Mouse (Mus musculus): ENCODE results near the gene Rcan2. TPM values are rescaled to one million over a fixed set of nuclear protein-coding genes. Genes with fewer than 3 reads are reported as not detected.

Gene Rcan2
- polyA plus RNA-seq, 1 experiment from 2014 or later, result 62.3 TPM

GRCm38 (mm10) chr17:44027311-44027710, 226.2 kb downstream of the Rcan2 start:
- no peaks in the 10 kb centered on the region for H3K36me3 ChIP-seq
- H3K27me3 ChIP-seq, result no peaks in the 10 kb centered on the region
- ATAC-seq, result no peak
- WGBS, result 87% methylated on average over 9 of the region's 9 CpGs
- no peaks in the 10 kb centered on the region for H3K9me3 ChIP-seq
- H3K4me1 ChIP-seq (replicated peaks), result peaks cover 29% of the 10 kb centered on the region
- H3K4me3 ChIP-seq (replicated peaks), result no peak overlapping the region
- no peak overlapping the region for H3K4me2 ChIP-seq (replicated peaks)
- no peak overlapping the region for H3K9ac ChIP-seq (replicated peaks)
- no peak overlapping the region for H3K27ac ChIP-seq

- H3K9ac ChIP-seq (replicated peaks), result no peak overlapping the region
- no peak for ATAC-seq
- no peak overlapping the region for H3K4me3 ChIP-seq (replicated peaks)
- H3K4me2 ChIP-seq (replicated peaks), result no peak overlapping the region
- no peaks in the 10 kb centered on the region for H3K9me3 ChIP-seq
- no peak overlapping the region for H3K27ac ChIP-seq
- peaks cover 29% of the 10 kb centered on the region for H3K4me1 ChIP-seq (replicated peaks)
- H3K36me3 ChIP-seq, result no peaks in the 10 kb centered on the region
- no peaks in the 10 kb centered on the region for H3K27me3 ChIP-seq
- 89% methylated on average over 5 of the region's 5 CpGs for WGBS
Observed at GRCm38 (mm10) chr17:44029616-44030015, 228.5 kb downstream of the Rcan2 start.

DNA sequence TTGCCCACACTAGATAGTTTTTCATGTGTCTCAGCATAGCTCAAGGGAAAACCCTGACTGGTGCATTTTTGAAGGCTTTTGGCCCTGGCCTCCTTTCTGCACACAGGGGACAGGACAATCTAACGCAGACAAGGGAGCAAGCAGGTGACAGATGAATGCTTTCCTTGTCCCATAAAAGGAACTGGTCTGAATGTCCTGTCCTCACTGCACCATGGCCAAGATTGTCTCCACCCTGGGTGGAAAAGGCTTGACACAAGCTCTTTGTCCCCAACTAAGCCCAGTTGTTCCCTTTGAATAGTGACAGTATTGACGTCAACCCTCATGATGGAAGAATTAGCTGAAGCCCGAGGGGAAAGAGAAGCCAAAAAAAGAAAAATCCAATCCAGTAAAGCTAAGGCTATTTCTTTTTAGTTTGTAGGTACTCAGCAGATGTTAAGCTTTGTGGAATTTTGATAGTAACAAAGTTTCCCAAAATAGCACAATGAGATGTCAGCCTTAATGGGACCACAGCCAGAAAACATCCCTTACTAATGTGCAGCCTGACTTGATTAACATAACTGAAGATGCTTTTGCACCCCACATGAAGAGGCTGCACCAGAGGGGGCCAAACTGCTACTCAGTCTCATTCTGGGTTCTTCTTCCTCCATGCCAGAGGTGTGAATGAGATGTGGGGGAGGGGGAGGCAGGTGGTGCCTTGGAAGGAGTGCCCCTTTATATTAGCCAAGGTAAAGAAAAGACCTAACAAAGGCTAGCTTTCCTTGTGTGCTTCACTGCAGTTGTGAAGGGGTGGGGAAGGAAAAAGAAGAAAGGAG, 229.8 kb downstream of the Rcan2 start:
- H3K9me3 ChIP-seq, result no peaks in the 10 kb centered on the region
- no peak for ATAC-seq
- H3K9ac ChIP-seq (replicated peaks), result no peak overlapping the region
- no peaks in the 10 kb centered on the region for H3K36me3 ChIP-seq
- no peak overlapping the region for H3K27ac ChIP-seq
- H3K4me1 ChIP-seq (replicated peaks), result peaks cover 23% of the 10 kb centered on the region
- H3K4me3 ChIP-seq (replicated peaks), result no peak overlapping the region
- WGBS, result 24% methylated on average over 3 of the region's 3 CpGs
- H3K4me2 ChIP-seq (replicated peaks), result no peak overlapping the region
- H3K27me3 ChIP-seq, result no peaks in the 10 kb centered on the region

GRCm38 (mm10) chr17:44035005-44035404, 233.9 kb downstream of the Rcan2 start:
- no peaks in the 10 kb centered on the region for H3K27me3 ChIP-seq
- H3K9ac ChIP-seq (replicated peaks), result no peak overlapping the region
- peaks cover 8% of the 10 kb centered on the region for H3K4me1 ChIP-seq (replicated peaks)
- H3K4me3 ChIP-seq (replicated peaks), result no peak overlapping the region
- H3K9me3 ChIP-seq, result no peaks in the 10 kb centered on the region
- no peak overlapping the region for H3K4me2 ChIP-seq (replicated peaks)
- WGBS, result 93% methylated on average over 1 of the region's 1 CpGs
- no peak for ATAC-seq
- H3K36me3 ChIP-seq, result no peaks in the 10 kb centered on the region
- H3K27ac ChIP-seq, result no peak overlapping the region

DNA sequence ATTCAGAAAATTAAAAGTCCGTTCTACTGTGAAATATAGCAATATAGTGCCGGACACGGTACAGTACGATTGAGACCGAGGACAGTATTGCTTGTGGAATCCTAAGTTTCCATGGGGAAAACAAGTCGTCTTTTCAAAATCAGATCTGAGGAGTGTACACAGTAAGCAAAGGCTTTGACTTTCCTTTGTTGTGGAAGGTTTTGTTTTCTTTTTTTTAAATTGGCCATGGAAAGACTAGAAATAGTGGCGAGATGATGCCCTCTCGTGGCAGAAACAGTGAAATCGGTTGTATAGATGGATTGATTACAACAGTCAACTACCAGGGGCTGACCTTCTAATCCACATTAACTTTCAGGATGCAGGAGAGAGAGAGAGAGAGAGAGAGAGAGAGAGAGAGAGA, 237.5 kb downstream of the Rcan2 start:
- no peak for ATAC-seq
- Histone ChIP-seq H3K4me3 (replicated peaks) (no peak overlapping the region), H3K4me2 (replicated peaks) (no peak overlapping the region), H3K9ac (replicated peaks) (no peak overlapping the region), H3K27ac (no peak overlapping the region), H3K27me3 (no peaks in the 10 kb centered on the region), H3K4me1 (replicated peaks) (no peaks in the 10 kb centered on the region), H3K36me3 (no peaks in the 10 kb centered on the region), H3K9me3 (no peaks in the 10 kb centered on the region)
- WGBS, result 60% methylated on average over 9 of the region's 9 CpGs

- no peak overlapping the region for H3K4me2 ChIP-seq (replicated peaks)
- 96% methylated on average over 2 of the region's 2 CpGs for WGBS
Observed at GRCm38 (mm10) chr17:44040449-44040848, 239.3 kb downstream of the Rcan2 start.

DNA sequence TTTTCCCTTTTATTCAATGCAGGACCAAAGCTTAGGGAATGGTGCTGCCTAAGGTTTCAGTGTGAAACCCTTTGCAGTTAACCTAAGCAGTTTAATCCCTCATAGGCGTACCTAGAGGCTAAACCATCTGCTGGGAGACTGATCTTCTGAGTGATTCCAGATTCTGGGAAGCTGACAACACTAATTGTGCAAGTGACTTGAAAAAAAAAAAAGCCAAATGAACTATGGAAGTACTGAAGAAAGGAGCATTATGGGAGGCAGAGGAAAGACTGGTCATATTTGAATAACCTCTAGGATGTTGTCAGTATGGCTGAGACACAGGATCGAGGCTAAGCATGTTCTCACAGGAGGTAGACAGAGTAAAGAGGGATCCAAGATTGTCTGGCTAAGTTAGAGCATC, 241.2 kb downstream of the Rcan2 start:
- H3K4me3 ChIP-seq (replicated peaks), result no peak overlapping the region
- 86% methylated on average over 2 of the region's 2 CpGs for WGBS
- no peaks in the 10 kb centered on the region for H3K27me3 ChIP-seq
- H3K4me1 ChIP-seq (replicated peaks), result no peaks in the 10 kb centered on the region
- no peak overlapping the region for H3K9ac ChIP-seq (replicated peaks)
- no peak for ATAC-seq
- H3K36me3 ChIP-seq, result no peaks in the 10 kb centered on the region
- H3K9me3 ChIP-seq, result no peaks in the 10 kb centered on the region
- no peak overlapping the region for H3K4me2 ChIP-seq (replicated peaks)
- H3K27ac ChIP-seq, result no peak overlapping the region

More at GRCm38 (mm10) chr17:44040449-44040848, 239.3 kb downstream of the Rcan2 start:
- Histone ChIP-seq H3K27me3 (no peaks in the 10 kb centered on the region), H3K36me3 (no peaks in the 10 kb centered on the region), H3K4me1 (replicated peaks) (no peaks in the 10 kb centered on the region), H3K9ac (replicated peaks) (no peak overlapping the region), H3K4me3 (replicated peaks) (no peak overlapping the region), H3K27ac (no peak overlapping the region), H3K9me3 (no peaks in the 10 kb centered on the region)
- no peak for ATAC-seq

DNA sequence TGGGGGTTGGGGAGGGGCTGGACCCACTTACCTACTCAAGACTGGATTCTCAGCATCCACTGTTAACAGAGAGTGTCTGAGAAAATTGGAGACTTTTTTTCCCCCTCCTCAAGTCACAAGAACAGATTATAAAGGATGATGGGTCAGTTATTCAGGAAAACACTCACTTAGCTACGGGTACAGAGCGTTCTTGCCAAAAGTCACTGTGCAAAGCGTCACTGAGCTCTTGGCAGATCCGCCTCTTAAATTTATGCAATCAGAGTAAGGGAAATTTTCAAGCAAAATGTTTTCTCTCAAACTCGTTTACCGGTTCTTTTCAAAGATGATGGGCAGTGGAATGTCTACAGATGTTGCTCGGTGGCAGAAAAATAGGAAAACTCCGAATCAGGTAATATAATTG, 241.7 kb downstream of the Rcan2 start:
- no peak overlapping the region for H3K4me3 ChIP-seq (replicated peaks)
- H3K27ac ChIP-seq, result no peak overlapping the region
- no peaks in the 10 kb centered on the region for H3K9me3 ChIP-seq
- 94% methylated on average over 8 of the region's 8 CpGs for WGBS
- H3K27me3 ChIP-seq, result no peaks in the 10 kb centered on the region
- no peaks in the 10 kb centered on the region for H3K36me3 ChIP-seq
- H3K4me2 ChIP-seq (replicated peaks), result no peak overlapping the region
- no peak for ATAC-seq
- no peak overlapping the region for H3K9ac ChIP-seq (replicated peaks)
- no peaks in the 10 kb centered on the region for H3K4me1 ChIP-seq (replicated peaks)

- 88% methylated on average over 4 of the region's 4 CpGs for WGBS
- no peak overlapping the region for H3K9ac ChIP-seq (replicated peaks)
- H3K27me3 ChIP-seq, result no peaks in the 10 kb centered on the region
- no peak overlapping the region for H3K4me2 ChIP-seq (replicated peaks)
- H3K27ac ChIP-seq, result no peak overlapping the region
- H3K4me1 ChIP-seq (replicated peaks), result no peaks in the 10 kb centered on the region
- ATAC-seq, result no peak
- H3K36me3 ChIP-seq, result no peaks in the 10 kb centered on the region
- no peak overlapping the region for H3K4me3 ChIP-seq (replicated peaks)
- H3K9me3 ChIP-seq, result no peaks in the 10 kb centered on the region
Observed at GRCm38 (mm10) chr17:44053427-44053826, 252.3 kb downstream of the Rcan2 start.

DNA sequence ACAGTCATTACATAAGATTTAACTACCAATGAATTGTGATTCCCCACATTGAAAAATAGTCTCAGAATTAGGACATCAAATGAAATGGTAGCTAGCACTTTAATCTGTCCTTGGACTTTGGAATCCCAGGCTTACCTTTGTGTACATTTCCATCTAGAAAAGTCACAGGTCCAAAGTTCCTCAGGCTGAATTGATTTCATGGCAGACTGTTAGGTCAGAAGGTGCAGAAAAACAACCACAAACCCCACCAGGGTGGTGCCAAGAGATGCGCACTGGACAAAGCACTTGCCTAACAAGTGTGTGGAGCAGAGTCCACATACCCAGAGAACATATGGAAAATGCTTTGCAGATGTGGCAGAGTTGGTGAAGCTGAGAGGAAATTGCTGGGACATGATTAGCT, 256.0 kb downstream of the Rcan2 start:
- Histone ChIP-seq H3K9ac (replicated peaks) (no peak overlapping the region), H3K4me3 (replicated peaks) (no peak overlapping the region), H3K27ac (no peak overlapping the region), H3K9me3 (no peaks in the 10 kb centered on the region), H3K4me2 (replicated peaks) (no peak overlapping the region), H3K27me3 (no peaks in the 10 kb centered on the region), H3K36me3 (no peaks in the 10 kb centered on the region), H3K4me1 (replicated peaks) (no peaks in the 10 kb centered on the region)
- 94% methylated on average over 1 of the region's 1 CpGs for WGBS
- no peak for ATAC-seq

GRCm38 (mm10) chr17:44058145-44058544, 257.0 kb downstream of the Rcan2 start:
- H3K9ac ChIP-seq (replicated peaks), result no peak overlapping the region
- H3K4me1 ChIP-seq (replicated peaks), result no peaks in the 10 kb centered on the region
- no peak overlapping the region for H3K27ac ChIP-seq
- no peak for ATAC-seq
- no peaks in the 10 kb centered on the region for H3K9me3 ChIP-seq
- no peaks in the 10 kb centered on the region for H3K36me3 ChIP-seq
- no peak overlapping the region for H3K4me2 ChIP-seq (replicated peaks)
- no peak overlapping the region for H3K4me3 ChIP-seq (replicated peaks)
- no peaks in the 10 kb centered on the region for H3K27me3 ChIP-seq

DNA sequence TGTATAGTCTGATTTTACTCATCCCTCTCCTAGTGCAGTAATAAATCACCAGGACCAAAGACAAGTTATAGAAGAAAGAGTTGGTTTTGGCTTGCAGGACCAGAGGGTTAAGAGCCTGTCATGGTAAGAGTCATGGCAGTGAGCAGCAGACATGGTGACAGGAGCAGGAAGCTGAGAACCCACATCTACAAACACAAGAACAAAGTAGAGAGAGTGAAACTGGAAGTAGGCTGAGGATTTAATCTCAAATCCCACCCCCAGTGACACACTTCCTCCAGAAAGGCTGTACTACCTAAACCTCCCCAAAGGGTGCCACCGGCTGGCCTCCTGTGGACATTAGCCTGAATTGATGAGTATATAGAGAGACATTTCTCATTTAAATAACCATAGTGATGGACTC, 259.6 kb downstream of the Rcan2 start:
- WGBS, result 95% methylated on average over 1 of the region's 1 CpGs
- Histone ChIP-seq H3K9ac (replicated peaks) (no peak overlapping the region), H3K9me3 (no peaks in the 10 kb centered on the region), H3K4me2 (replicated peaks) (no peak overlapping the region), H3K4me1 (replicated peaks) (no peaks in the 10 kb centered on the region), H3K4me3 (replicated peaks) (no peak overlapping the region), H3K27ac (no peak overlapping the region), H3K27me3 (no peaks in the 10 kb centered on the region), H3K36me3 (no peaks in the 10 kb centered on the region)
- no peak for ATAC-seq

DNA sequence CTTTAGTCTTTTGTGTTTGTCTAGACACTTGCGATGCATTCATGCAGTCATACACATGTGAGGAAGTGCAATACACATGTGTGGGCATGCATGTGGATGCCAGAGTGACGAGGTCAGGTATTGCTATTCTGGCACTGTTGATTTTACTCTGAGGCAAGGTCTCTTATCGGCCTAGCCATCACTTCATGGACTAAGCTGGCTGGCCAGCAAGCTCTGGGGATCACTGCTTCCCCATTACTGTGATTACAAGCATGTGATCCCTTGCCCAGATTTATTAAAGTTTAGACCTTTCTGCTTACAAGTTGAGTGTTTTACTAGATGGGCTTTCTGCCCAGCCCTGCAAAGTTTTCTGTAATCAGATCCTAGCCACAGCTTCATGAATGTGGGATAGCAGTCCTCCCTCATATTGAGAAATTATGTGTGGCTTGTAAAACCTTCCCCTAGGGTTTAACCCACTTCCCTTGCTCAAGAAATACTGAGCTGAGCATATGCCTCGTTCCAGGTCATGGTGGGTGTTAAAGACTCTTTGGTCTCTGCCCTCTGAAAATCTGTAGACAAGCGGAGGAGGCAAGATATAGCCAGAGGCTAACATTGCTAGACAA, 260.2 kb downstream of the Rcan2 start:
- H3K27ac ChIP-seq, result no peak overlapping the region

More for the DNA sequence above, 260.2 kb downstream of the Rcan2 start:
- no peaks in the 10 kb centered on the region for H3K27me3 ChIP-seq
- H3K9me3 ChIP-seq, result no peaks in the 10 kb centered on the region
- H3K4me3 ChIP-seq (replicated peaks), result no peak overlapping the region
- H3K4me2 ChIP-seq (replicated peaks), result no peak overlapping the region
- H3K36me3 ChIP-seq, result no peaks in the 10 kb centered on the region
- no peaks in the 10 kb centered on the region for H3K4me1 ChIP-seq (replicated peaks)
- 81% methylated on average over 5 of the region's 5 CpGs for WGBS
- no peak for ATAC-seq
- H3K9ac ChIP-seq (replicated peaks), result no peak overlapping the region
